Mouse (Mus musculus): Measurements from ENCODE around the gene Pprc1. TPM values are rescaled to one million over a fixed set of nuclear protein-coding genes. Genes with fewer than 3 reads are reported as not detected.
A peak's percentile ranks its signal among the peaks of the same experiment; 100 is the strongest.

Gene Pprc1
- polyA plus RNA-seq, 1 experiment = 51.5 TPM

- 81% methylated on average over 5 of the region's 5 CpGs for WGBS
- H3K4me1 ChIP-seq (ENCODE audit: control insufficient read depth, insufficient read depth, low read length) = no peaks in the 10 kb centered on the region
- no peak overlapping the region for H3K4me3 ChIP-seq (replicated peaks; ENCODE audit: control insufficient read depth, low read depth, low read length)
- TF ChIP-seq CTCF (IDR thresholded peaks at IDR 0.05; ENCODE audit: control insufficient read depth, insufficient read depth, low read length) (no peak), POLR2A (IDR thresholded peaks at IDR 0.05; ENCODE audit: borderline replicate concordance, control insufficient read depth, low read depth, low read length) (no peak)
- no peak overlapping the region for H3K27ac ChIP-seq (ENCODE audit: control insufficient read depth, insufficient read depth, low read depth, low read length, poor library complexity)
These were observed 51.7 kb downstream of the Pprc1 start for GRCm38 (mm10) chr19:46096396-46096795.

- TF ChIP-seq POLR2A (IDR thresholded peaks at IDR 0.05; ENCODE audit: borderline replicate concordance, control insufficient read depth, low read depth, low read length) (no peak), CTCF (IDR thresholded peaks at IDR 0.05; ENCODE audit: control insufficient read depth, insufficient read depth, low read length) (no peak)
- H3K4me3 ChIP-seq (replicated peaks; ENCODE audit: control insufficient read depth, low read depth, low read length) = no peak overlapping the region
- H3K27ac ChIP-seq (ENCODE audit: control insufficient read depth, insufficient read depth, low read depth, low read length, poor library complexity) = no peak overlapping the region
- no peaks in the 10 kb centered on the region; the same call in 1 of the 2 replicates for H3K4me1 ChIP-seq (ENCODE audit: control insufficient read depth, insufficient read depth, low read length)
- WGBS = 89% methylated on average over 3 of the region's 3 CpGs
These were observed 54.9 kb downstream of the Pprc1 start for GRCm38 (mm10) chr19:46099561-46099960.

GRCm38 (mm10) chr19:46103437-46104186, 58.9 kb downstream of the Pprc1 start:
- Histone ChIP-seq H3K4me3 (replicated peaks; ENCODE audit: control insufficient read depth, low read depth, low read length) (no peak overlapping the region), H3K4me1 (ENCODE audit: control insufficient read depth, insufficient read depth, low read length) (peaks cover 2% of the 10 kb centered on the region), H3K27ac (ENCODE audit: control insufficient read depth, insufficient read depth, low read depth, low read length, poor library complexity) (no peak overlapping the region)
- TF ChIP-seq POLR2A (IDR thresholded peaks at IDR 0.05; ENCODE audit: borderline replicate concordance, control insufficient read depth, low read depth, low read length) = no peak
- TF ChIP-seq CTCF (IDR thresholded peaks at IDR 0.05; ENCODE audit: control insufficient read depth, insufficient read depth, low read length) = no peak
- 74% methylated on average over 6 of the region's 6 CpGs for WGBS

GRCm38 (mm10) chr19:46104187-46104557, 59.5 kb downstream of the Pprc1 start:
- H3K4me3 ChIP-seq (replicated peaks; ENCODE audit: control insufficient read depth, low read depth, low read length) = no peak overlapping the region
- H3K27ac ChIP-seq (ENCODE audit: control insufficient read depth, insufficient read depth, low read depth, low read length, poor library complexity) = no peak overlapping the region
- 66% methylated on average over 2 of the region's 2 CpGs for WGBS
- H3K4me1 ChIP-seq (ENCODE audit: control insufficient read depth, insufficient read depth, low read length) = peaks cover 2% of the 10 kb centered on the region
- no peak for TF ChIP-seq CTCF (IDR thresholded peaks at IDR 0.05; ENCODE audit: control insufficient read depth, insufficient read depth, low read length)
- TF ChIP-seq POLR2A (IDR thresholded peaks at IDR 0.05; ENCODE audit: borderline replicate concordance, control insufficient read depth, low read depth, low read length) = no peak

GRCm38 (mm10) chr19:46110214-46110613, 65.5 kb downstream of the Pprc1 start:
- H3K27ac ChIP-seq (ENCODE audit: control insufficient read depth, insufficient read depth, low read depth, low read length, poor library complexity) = peak overlapping the region; percentile 50
- TF ChIP-seq POLR2A (IDR thresholded peaks at IDR 0.05; ENCODE audit: borderline replicate concordance, control insufficient read depth, low read depth, low read length) (no peak), CTCF (IDR thresholded peaks at IDR 0.05; ENCODE audit: control insufficient read depth, insufficient read depth, low read length) (no peak)
- H3K4me3 ChIP-seq (replicated peaks; ENCODE audit: control insufficient read depth, low read depth, low read length) = no peak overlapping the region
- 49% methylated on average over 2 of the region's 2 CpGs for WGBS
- H3K4me1 ChIP-seq (ENCODE audit: control insufficient read depth, insufficient read depth, low read length) = peaks cover 3% of the 10 kb centered on the region

GRCm38 (mm10) chr19:46110781-46111180, 66.1 kb downstream of the Pprc1 start:
- Histone ChIP-seq H3K27ac (ENCODE audit: control insufficient read depth, insufficient read depth, low read depth, low read length, poor library complexity) (peak overlapping the region; percentile 50), H3K4me3 (replicated peaks; ENCODE audit: control insufficient read depth, low read depth, low read length) (no peak overlapping the region), H3K4me1 (ENCODE audit: control insufficient read depth, insufficient read depth, low read length) (peaks cover 1% of the 10 kb centered on the region; the same call in 1 of the 2 replicates)
- TF ChIP-seq CTCF (IDR thresholded peaks at IDR 0.05; ENCODE audit: control insufficient read depth, insufficient read depth, low read length) (no peak), POLR2A (IDR thresholded peaks at IDR 0.05; ENCODE audit: borderline replicate concordance, control insufficient read depth, low read depth, low read length) (no peak)
- 67% methylated on average over 5 of the region's 5 CpGs for WGBS

- Histone ChIP-seq H3K27ac (ENCODE audit: control insufficient read depth, insufficient read depth, low read depth, low read length, poor library complexity) (no peak overlapping the region), H3K4me1 (ENCODE audit: control insufficient read depth, insufficient read depth, low read length) (peaks cover 1% of the 10 kb centered on the region; the same call in 1 of the 2 replicates), H3K4me3 (replicated peaks; ENCODE audit: control insufficient read depth, low read depth, low read length) (no peak overlapping the region)
- WGBS = 56% methylated on average over 4 of the region's 4 CpGs
- TF ChIP-seq POLR2A (IDR thresholded peaks at IDR 0.05; ENCODE audit: borderline replicate concordance, control insufficient read depth, low read depth, low read length) (no peak), CTCF (IDR thresholded peaks at IDR 0.05; ENCODE audit: control insufficient read depth, insufficient read depth, low read length) (no peak)
These were observed 69.9 kb downstream of the Pprc1 start for GRCm38 (mm10) chr19:46114617-46115016.

GRCm38 (mm10) chr19:46119458-46119857, 74.8 kb downstream of the Pprc1 start:
- Histone ChIP-seq H3K27ac (ENCODE audit: control insufficient read depth, insufficient read depth, low read depth, low read length, poor library complexity) (no peak overlapping the region), H3K4me1 (ENCODE audit: control insufficient read depth, insufficient read depth, low read length) (no peaks in the 10 kb centered on the region), H3K4me3 (replicated peaks; ENCODE audit: control insufficient read depth, low read depth, low read length) (no peak overlapping the region)
- WGBS = 55% methylated on average over 3 of the region's 3 CpGs
- TF ChIP-seq POLR2A (IDR thresholded peaks at IDR 0.05; ENCODE audit: borderline replicate concordance, control insufficient read depth, low read depth, low read length) = no peak
- no peak for TF ChIP-seq CTCF (IDR thresholded peaks at IDR 0.05; ENCODE audit: control insufficient read depth, insufficient read depth, low read length)
